Mouse (Mus musculus) T-helper 2 cell (primary cell): ENCODE measurements around the gene Prl7b1.

Experiments used
- in situ Hi-C: fragments of 300-600 bp; cut with MboI, MseI; formaldehyde crosslinking; loops from one replicate; pipeline ENCODE4 v1.15.1; 2025; ENCODE audit warnings: high pct_unique_total_duplicates

Prl7b1 gene

GRCm38 (mm10) chr13:27610482-27610881, at the start of gene Prl7b1:
Prl7b1 (minus strand) TSS chr13:27610582.
- in situ Hi-C loops: no loop called here

- in situ Hi-C loops: no loop called here
These were observed 32.0 kb upstream of the Prl7b1 start, which contains the start of gene Prl7a1 for GRCm38 (mm10) chr13:27642393-27642792. Prl7a1 (minus strand) TSS chr13:27642493.

DNA sequence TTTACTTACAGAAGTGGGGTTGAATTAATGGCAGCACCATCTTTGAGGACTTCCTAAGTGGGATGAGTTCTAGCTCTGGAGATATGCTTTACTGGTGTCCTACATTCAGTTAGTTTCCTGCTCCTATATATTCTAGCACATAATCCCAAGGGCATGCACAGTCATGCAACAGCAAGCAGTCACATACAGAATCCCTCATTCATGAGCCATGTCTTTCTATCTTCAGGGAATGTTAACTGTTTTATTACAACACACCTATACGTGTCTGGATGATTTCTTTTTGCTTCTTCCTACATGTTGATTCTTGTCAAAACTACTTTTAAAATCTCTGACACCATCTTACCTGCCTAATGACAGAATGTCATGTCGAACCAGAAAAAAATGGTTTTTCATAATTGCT, 28.3 kb downstream of the Prl7b1 start, which contains the start of gene Prl8a1:
Prl8a1 (minus strand) TSS at position 101 of the 400 bp plus-strand sequence.
- in situ Hi-C loops: no loop called here

DNA sequence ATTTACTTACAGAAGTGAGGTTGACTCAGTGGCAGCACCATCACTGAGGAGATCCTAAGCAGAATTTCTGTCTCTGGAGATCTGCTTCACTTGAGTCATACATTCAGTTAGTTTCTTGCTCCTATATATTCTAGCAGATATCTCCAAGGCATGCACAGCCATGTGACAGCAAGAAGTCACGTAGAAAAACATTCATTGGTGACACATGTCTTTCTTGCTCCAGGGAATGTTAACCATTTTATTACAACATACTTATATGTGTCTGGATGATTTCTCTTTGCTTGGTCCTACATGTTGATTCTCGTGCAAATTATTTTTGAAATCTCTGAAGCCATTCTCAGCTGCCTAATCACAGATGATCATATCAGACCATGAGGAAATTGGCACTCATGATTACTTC, 45.9 kb downstream of the Prl7b1 start, which contains the start of gene Prl8a9:
Prl8a9 (minus strand) TSS at position 101 of the 400 bp plus-strand sequence.
- in situ Hi-C loops: no loop called here

DNA sequence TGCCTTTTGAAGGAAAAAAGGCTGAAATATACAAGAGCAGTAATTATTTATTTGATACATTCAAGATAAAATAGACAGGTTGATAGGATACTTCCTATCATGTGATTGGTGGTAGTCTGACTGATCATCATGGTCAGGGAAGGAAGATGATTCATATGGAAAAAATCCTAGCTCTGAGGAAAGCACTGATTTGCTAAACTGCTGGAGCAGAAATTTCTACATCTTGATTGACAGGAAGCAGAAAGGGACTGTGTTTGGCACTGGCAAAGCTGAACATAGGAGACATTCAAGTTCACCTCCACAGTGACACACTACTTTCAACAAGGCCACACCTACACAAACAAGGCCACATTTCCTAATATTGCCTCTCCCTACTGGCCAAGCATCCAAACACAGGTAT, 57.0 kb downstream of the Prl7b1 start:
- in situ Hi-C loops: no loop called here
